Mouse (Mus musculus): ENCODE measurements around the gene Nt5c3b.

Gene Nt5c3b

GRCm38 (mm10) chr11:100399320-100399719, 42.3 kb downstream of the Nt5c3b start:
- DNase-seq (ENCODE audit: low spot score): no peak

GRCm38 (mm10) chr11:100398517-100398916, 43.1 kb downstream of the Nt5c3b start:
- DNase-seq (ENCODE audit: low spot score): no peak

- DNase-seq (ENCODE audit: low spot score): peak; percentile 99
Measured at GRCm38 (mm10) chr11:100397600-100398389, 43.8 kb downstream of the Nt5c3b start, which contains the start of gene Jup. Gene Jup (minus strand): TSS chr11:100397763.

GRCm38 (mm10) chr11:100396886-100397599, 44.6 kb downstream of the Nt5c3b start:
- no peak for DNase-seq (ENCODE audit: low spot score)

- DNase-seq (ENCODE audit: low spot score): no peak
Measured at GRCm38 (mm10) chr11:100395861-100396631, 45.6 kb downstream of the Nt5c3b start.

- peak; percentile 58 for DNase-seq (ENCODE audit: low spot score)
Measured at GRCm38 (mm10) chr11:100395200-100395599, 46.4 kb downstream of the Nt5c3b start.

- no peak for DNase-seq (ENCODE audit: low spot score)
Measured at GRCm38 (mm10) chr11:100394353-100395074, 47.1 kb downstream of the Nt5c3b start.

- DNase-seq (ENCODE audit: low spot score): no peak
Measured at GRCm38 (mm10) chr11:100393733-100394132, 47.9 kb downstream of the Nt5c3b start.

GRCm38 (mm10) chr11:100392958-100393357, 48.6 kb downstream of the Nt5c3b start:
- DNase-seq (ENCODE audit: low spot score): no peak

GRCm38 (mm10) chr11:100391884-100392345, 49.7 kb downstream of the Nt5c3b start:
- no peak for DNase-seq (ENCODE audit: low spot score)

- DNase-seq (ENCODE audit: low spot score): peak; percentile 72
Measured at GRCm38 (mm10) chr11:100391081-100391883, 50.3 kb downstream of the Nt5c3b start.

- no peak for DNase-seq (ENCODE audit: low spot score)
Measured at GRCm38 (mm10) chr11:100389931-100390445, 51.6 kb downstream of the Nt5c3b start.

- no peak for DNase-seq (ENCODE audit: low spot score)
Measured at GRCm38 (mm10) chr11:100388588-100388987, 53.0 kb downstream of the Nt5c3b start.

- DNase-seq (ENCODE audit: low spot score): peak; percentile 56
Measured at GRCm38 (mm10) chr11:100387589-100388375, 53.8 kb downstream of the Nt5c3b start.

GRCm38 (mm10) chr11:100387111-100387510, 54.5 kb downstream of the Nt5c3b start:
- DNase-seq (ENCODE audit: low spot score): no peak

- DNase-seq (ENCODE audit: low spot score): no peak
Measured at GRCm38 (mm10) chr11:100386586-100386985, 55.0 kb downstream of the Nt5c3b start.

GRCm38 (mm10) chr11:100385016-100385415, 56.6 kb downstream of the Nt5c3b start:
- DNase-seq (ENCODE audit: low spot score): no peak

GRCm38 (mm10) chr11:100382682-100383081, 58.9 kb downstream of the Nt5c3b start:
- DNase-seq (ENCODE audit: low spot score): no peak

GRCm38 (mm10) chr11:100379311-100379710, 62.3 kb downstream of the Nt5c3b start:
- no peak for DNase-seq (ENCODE audit: low spot score)

- DNase-seq (ENCODE audit: low spot score): no peak
Measured at GRCm38 (mm10) chr11:100378446-100378845, 63.2 kb downstream of the Nt5c3b start.

Measured in ovary, adult 18-20 months (tissue).